Mouse (Mus musculus) cerebellum, postnatal 14 days (tissue): ENCODE data around the gene Eif4e1b.

Experiments
- DNase-seq, 2 experiments: peaks; one replicate each; pipeline ENCODE4 v3.0.0; 2021; ENCODE audit warnings: mixed read lengths in 2 of 2

The Eif4e1b gene

DNA sequence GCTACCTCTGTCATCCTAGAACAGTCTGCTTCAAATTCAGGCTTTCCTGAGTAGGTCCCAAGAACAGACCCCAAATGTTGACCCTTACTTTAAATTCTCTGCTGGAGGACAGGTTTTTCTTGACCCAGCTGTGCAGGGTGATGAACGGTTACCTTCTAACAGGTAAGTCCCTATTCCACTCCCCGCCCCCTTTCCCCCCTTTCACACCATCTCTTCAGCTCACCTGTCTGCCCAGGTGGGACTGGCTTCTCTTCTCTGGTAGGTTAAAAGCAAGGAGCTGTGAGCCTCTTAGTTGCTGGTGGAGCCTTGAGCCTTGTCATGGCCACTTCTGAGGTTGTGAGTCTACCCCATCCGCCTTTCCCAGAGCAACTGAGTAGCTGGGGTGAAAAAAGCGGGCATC lies at the start of gene Eif4e1b:
TSS of gene Eif4e1b (plus strand) at position 301 of the 400 bp plus-strand sequence.
- no peak for DNase-seq

DNA sequence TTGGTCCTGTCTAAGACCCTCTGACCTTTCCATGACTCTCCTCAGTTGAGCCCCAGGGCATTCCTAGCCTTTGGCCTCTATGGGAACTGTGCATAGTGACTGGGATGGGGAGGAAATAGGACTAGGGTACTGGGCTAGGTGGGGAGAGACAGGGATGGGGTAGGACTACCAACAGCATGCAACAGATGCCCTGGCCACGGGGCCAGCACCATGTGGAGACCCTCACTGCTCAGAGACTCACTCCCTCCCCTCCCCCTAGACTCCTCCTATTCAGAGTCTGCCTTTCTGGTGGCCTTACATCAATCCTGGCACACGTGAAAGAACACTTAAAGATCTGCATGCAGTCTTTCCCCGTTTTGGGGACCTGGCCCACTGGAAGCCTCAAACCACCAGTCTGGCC lies 46.9 kb upstream of the Eif4e1b start:
- DNase-seq, result no peak

DNA sequence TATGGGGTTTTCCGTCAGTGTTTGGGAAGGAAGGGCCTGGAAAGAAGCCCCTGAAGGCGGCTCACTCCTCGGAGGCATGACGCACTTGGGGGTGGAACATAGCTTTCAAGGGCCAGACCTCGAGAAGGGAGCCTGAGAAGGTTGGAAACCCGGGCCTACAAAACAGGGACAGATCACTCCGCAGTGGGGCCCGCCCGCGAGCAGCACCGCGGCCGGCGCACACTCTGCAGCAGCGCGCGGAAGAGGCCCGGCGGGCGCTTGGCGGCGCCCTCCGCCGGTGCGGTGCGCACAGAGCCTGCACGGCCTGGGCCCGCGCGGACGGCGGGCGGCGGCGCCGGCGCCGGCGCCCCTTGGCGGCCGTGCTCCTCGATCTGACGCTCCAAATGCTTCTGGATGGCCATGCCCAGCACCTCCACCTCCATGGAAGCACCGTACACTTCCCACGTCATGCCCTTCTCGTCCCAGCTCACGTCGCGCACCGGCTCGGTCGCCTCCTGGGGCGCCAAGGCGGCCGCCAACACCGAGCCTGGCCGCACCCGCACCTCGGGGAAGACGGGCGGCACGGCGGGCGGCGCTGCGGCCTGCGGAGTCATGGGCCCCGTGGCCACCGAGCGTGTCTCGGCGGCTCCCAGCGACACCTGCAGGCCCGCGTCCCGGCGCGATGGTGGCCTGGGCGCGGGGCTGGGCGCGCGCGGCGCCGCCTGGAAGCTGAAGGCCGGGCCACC lies 46.1 kb upstream of the Eif4e1b start:
- DNase-seq, result peak in 1 of 2 experiments; percentile 51

DNA sequence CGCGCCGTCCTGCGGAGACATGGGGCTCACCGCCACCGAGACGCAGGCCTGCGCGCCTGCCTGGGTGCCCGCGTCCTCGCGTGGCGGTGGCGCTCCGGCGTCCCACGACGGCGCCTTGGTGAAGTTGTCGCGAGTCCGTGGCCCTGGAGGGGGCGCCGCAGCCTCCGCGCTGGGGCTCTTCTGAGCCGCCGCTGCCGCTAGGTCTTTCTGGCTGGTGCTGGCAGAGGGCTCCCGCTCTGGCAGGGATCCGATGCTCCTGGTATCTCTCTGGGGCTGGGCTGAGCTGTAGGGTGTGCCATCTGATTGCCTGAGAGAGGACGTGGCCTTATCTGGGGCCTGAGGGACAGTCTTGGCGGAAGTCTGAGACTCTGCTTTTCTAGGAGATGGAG lies 45.6 kb upstream of the Eif4e1b start:
- peak; percentile 66 to 80 for DNase-seq

DNA sequence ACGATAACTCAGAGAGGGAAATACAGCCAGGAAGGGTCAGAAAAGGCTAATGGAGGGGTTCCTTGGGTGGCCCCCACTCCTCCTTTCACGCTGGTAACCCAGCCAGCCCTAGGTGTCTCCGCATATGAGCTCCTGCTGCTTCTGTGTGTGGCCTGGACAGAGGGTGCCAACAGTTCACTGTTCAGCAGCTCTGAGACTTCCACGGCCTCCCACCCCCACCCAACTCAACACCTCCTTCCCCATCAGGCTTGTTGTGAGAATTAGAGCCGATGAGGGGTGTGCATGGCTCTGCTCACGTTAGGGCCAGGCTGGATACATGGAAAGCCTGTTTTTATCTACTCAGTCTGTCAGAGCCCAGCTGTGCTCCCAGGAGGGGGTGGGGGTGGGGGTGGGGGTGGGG lies 37.7 kb upstream of the Eif4e1b start:
- DNase-seq, result peak; percentile 33 to 45

DNA sequence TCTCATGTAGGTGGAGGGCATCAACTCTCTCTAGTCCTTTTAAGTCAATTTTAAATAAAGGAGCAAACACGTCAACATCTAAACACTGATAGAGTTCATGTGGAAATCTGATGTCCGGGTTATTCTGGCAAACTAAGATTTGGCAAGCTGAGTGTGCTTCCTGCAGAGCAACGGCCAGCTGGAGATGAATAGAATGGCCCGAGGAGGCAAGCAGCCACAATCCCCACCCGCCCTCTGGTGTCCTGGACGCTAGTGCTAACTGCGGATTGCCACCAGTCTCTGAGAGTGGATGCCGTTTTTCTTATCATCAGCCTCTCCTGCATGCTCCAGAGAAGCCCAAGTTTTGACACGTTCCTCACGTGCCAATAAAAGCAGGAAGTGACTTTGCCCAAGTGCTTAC lies 36.9 kb upstream of the Eif4e1b start:
- peak; percentile 81 to 83 for DNase-seq

DNA sequence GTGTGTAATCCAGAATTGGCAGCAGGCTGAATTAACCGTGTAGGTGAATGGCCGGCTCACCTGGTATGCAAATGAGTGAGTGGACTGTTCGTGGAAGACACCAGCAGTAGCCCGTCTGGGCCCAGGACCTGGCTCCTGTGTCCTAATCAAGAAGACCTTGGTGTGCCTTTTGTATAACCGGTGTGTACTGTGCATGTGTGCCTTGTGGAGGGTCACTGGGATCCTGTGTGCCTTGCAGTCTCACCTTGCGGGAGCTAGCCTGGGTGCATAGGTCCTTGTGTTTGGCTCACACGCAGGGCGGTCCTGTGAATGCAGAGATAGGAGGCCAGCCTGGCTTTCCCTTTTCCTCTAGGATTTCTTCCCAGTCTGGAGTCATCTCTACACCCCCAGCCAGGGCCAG lies 35.6 kb upstream of the Eif4e1b start:
- DNase-seq, result peak; percentile 36 to 41

DNA sequence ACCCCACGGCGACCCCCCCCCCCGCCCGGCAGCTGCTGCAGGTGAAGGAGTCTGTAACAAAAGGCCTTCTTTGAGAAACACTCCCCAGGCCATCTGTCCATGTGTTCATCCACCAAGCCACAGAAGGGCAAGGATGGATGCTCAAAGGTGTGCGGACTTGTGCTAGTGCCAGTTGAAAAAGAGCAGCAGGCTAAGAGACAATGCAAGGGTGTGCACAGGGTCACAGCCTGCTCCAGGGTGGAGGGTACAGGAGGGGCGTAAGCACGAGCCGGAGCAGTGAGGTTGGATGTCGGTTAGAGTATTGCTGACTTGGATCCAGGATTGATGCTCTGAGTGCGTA lies 35.1 kb upstream of the Eif4e1b start:
- DNase-seq, result no peak

DNA sequence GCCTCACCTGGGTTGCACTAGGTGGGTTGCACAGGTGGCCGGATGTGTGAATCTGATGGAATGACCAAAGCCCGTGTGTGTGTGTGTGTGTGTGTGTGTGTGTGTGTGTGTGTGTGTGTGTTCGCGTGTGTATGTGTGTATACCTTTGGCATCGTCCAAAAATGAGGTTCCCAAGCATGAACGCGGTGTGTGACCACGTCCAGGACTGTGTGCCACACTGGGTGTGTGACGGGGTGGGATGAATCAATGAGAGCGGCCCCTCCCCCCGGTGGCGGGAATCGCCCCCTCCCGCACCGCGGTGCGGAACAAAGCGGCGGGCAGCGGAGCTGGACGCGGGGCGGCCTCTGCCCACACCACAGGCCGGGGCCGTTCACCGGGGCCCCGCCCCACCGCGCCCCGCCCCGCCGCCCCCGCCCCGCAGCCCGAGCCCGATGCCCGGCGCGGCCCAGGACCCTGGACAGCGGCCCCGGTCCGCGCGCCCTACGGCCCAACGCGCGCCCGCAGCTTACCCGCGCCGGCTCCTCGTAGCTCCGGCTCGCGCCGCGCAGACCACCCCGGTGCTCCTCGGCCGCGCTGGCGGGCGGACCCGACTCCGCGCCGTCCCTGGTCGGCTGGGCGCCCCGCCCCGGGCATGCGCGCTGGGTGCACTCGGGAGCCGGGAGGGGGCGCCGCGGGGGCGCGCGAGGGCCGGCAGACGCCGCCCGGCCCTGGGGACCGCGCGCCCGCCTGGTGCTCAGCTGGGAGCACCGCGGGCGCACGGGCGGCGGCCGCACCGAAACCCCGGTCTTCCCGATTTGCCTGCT lies 34.5 kb upstream of the Eif4e1b start:
- DNase-seq, result peak; percentile 83 to 90

DNA sequence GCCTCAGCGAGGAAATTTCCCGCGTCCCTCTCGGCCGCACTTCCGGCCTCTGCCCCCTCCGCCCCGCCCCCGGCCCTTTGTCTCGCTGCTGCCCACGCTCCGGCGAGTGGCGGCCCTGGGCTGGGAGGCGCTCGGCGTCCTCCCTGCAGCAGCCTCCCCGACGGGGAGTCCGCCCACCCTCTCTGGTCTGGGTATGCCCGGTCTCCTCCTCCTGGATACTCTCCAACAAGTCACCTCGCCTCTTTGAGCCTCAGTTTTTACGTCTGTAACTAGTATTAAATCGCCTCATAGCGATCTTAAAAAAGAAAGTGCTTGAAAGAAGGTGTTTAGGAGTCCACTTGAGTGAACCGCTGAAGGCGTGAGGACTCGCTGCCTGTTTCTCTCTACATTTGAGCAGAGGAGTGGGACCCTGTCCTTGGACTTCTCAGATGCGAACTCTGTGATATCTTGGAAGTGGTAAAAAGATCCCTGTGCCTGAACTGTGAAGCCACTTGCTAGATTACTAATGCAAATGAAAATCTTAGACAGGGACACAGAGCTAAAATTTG lies 33.9 kb upstream of the Eif4e1b start, which contains the start of gene Gprin1:
TSS of gene Gprin1 (minus strand) at position 11 of the 548 bp plus-strand sequence.
- peak; percentile 77 to 80 for DNase-seq

DNA sequence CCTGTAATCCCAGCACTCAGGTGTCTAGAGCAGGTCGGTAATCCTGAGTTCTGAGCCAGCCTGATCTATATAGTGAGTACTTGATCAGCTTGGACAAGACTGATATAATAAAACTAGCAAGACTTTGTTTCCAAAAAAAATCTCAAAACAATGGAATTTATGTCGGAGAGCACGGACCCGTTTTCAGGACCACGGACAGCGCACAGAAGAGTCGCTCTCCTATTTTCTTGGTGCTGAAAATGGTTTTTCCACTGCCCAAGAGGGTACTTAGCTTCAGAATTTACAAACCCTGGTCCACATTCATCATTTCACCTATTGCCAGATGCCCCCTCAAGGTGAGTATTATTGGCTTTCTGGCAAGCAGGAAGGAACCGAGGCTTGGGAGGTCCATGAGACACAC lies 33.1 kb upstream of the Eif4e1b start:
- no peak for DNase-seq

DNA sequence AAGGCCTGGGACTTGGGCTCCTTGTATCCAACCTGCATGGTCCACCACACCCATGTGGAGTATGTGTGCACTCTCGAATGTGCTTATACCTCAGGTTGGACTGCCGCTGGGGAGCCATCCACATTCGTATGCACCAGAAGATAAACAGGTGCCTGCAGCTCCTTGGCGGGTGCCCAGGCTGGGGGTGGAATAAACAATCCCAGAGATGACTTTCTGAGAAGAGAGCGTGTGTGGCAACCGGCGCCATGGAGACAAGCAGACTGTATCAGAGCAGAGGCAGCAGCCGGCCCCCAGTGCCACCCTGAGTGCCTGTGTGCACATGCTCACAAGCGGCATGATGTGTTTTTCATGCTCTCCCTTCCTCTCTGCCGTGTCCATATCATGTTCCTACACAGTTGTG lies 31.1 kb upstream of the Eif4e1b start:
- DNase-seq, result peak; percentile 66 to 83

DNA sequence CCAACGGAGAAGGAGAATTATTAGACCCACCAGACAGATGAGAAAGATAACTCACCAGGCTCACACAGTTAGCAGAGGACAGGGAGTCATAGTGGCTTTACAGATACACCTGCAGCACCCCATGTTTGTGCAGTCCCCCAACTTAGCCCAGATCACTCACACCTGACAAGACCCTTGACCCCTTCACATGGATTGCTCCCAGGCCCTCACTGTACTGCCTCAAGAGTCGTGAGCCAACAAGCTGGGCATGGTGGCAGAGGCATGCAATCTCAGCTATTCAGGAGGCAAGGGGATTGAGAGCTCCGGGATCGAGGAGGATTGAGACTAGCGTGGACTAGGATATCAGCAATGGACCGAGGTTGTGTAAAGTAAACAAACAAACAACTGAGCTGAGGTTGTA lies 30.1 kb upstream of the Eif4e1b start:
- DNase-seq, result peak in 1 of 2 experiments; percentile 26

DNA sequence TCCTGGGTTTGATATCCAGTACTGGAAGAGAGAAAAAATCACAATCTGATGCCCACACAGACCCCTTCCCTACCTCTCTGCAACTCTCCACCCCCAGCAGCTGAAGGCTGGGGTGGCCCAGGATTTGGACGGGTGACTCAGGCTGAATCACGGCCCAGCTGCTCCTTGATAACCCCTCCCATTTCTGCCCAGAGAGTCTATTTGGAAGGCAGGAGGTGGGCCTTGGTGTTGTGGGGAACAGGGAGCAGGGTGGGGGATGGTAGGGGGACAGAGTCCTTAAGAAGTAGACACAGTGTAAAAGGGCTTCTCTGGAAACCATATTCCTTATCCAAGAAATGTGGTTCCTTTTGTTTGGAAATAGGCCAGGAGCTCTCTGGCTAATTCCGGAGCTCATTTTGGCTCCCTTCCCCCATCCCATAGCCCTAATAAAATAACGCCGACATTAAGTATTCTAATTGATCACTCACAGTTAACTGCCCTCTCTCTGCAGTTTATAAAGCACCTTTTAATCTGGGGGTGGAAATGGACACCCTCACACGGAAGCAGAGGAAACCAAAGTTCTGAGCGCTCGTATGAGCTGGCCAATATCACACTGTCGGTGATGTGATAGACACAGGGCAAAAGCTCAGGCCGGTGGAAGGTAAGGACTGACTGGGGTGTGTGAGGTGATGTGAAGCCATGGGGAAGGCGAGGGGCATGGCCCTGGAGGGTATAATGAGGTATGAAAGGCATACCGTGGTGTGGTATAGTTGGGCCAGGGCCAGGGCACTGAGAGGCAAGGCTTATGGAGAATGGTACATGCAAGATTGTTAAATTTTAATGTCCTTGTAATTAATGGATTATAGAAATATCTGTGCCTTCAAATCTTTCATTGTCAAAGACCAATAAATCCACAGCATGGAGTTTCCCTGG lies 29.4 kb upstream of the Eif4e1b start:
- peak; percentile 56 to 59 for DNase-seq

DNA sequence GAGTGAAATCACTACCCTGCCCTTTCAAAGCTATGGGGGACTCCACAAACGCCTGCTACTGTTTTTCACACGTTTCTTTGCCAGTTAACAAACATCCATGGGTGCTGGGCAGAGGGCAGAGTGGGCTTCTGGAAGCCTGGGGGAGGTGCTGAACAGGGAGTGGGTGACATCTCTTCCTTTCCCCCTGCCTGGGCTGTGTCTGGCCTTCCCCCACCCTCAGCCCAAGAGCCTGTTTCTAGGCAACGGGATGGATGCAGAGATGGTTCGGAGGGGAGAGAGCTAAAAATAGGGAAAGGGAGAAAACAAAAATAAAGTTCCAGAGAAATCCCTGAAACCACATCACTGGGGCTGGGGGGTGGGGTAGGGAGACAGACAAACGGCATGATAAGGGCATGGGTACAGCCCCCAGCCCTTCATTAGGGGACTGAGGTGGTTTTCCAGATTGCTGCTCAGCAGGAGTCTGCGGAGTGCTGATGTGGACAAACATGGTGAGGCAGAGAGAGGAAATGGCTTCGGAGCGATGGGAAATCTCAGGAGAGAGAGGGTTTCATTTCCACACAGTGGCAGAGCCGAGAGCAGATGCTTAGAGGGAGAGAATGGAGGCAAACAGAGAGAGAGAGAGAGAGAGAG lies 28.5 kb upstream of the Eif4e1b start:
- DNase-seq, result peak; percentile 59 to 70

DNA sequence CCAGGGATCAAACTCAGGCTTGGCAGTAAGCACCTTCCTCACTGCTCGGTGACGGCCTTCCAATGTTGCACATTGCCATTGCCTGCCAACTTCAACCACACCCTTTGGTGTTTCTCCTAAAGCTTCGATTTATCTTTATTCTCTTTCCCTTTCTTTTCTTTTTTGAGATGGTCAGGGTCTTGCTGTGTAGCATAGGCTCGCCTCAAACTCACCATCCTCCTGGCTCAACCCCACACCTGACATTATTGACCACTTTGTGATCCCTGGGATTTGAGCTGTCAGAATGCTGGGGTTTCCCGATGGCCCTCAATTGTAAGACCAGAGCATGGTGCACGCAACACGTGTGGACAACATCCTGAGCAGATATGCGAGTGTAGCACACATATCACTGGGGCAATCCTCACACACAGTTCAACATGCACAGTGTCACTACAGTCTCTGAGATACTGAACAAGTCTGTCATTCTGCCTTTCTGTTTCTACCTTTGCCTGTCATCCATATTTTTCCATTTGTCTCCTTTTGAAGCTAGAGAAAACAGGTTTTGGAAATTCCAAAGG lies 27.6 kb upstream of the Eif4e1b start:
- DNase-seq, result peak in 1 of 2 experiments; percentile 38

DNA sequence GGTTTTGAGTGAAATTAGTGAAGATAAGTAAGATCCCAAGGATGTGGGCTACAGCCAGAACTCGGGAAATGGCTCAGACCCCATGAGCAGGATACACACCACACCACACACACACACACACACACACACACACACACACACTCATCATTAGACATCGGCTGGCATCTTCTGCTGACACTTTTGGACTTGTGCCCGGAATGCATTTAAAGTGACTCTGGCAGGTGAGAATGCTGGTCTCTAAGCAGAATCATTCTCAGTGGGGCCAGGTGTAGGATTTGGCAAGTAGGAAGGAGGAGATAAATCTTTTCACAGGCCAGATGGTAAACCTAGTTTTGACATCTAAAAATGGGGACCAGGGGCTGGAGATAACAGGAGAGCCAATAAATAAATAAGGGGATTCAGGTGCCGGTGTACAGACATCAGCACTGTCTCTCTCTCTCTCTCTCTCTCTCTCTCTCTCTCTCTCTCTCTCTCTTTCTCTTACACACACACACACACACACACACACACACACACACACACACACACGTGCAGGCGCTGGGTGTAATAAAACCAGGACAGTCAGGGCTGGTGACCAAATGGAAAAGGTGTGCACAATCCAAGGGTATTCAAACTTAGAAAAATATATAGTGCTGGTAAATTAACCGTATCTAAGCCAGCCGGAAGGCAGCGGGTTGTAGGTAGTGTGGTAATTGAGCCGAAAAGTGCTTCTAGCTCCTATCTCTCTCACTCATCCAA lies 26.5 kb upstream of the Eif4e1b start:
- peak; percentile 94 to 96 for DNase-seq

DNA sequence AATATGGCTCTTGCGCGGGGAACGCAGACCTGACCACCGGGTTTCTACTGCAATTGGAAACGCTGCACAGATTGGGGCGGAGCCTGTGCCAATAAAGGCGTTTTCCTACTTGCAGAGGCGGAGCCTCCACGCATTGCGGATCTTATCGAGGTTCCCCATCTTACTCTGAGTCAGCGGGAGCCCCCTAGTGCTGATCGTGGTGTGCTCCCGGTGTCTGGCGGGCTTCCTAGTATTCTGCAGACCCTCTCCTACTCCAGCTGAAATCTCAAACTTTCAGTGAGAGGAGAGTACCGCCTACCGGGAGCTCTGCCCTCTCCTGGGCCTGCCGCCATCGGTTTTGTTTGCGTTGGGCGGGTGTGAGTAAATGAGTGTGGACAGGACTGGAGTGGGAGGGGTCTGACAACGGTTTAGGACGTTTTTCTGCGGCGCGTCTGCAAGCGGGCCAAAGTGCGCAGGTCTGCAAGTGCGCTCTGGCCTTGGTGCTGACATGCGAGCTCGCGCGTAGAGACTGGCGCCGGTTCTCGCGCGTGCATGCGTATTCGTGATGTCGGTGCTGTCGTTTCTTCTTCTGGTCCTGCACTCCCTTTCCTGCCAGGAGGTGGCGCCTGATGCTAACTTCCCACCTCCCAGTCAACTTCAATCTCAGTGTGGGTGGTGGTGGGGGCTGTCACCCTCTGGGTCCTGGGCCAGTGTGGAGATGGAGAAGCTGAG lies 25.6 kb upstream of the Eif4e1b start:
- DNase-seq, result peak; percentile 98

DNA sequence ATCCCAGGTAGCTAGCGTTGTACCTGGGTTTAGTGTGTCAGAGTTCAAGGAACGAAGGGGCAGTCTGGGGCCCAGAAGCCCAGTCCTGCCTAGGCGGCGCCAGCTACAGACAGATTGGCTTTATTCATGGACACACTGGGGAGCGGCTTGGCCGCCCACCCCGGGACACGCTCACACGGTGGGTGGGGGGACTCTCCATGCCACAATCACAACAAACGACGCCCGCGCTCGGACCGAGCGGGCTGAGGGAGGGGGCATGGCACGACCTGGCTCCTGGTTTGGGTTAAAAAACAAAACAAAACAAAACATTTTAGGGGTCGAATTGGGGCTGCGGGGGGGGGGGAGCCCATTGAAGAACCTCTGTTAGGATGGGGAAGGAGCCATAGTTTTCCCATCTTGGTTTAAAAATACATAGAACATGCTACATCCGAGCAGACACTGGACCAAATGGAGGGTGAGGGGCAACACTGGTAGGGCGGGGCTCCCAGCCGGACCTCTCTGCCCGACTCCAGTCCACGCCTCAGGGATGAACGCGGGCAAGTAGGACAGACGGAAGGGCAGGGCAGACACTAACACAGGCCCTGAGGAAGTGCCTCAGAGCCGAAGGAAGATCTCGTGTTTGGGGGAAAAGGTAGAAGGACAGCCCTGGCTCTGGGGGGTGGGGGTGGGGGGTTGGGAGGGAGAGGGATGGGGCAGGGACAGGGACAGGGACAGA lies 24.9 kb upstream of the Eif4e1b start:
- DNase-seq, result peak; percentile 53 to 59

DNA sequence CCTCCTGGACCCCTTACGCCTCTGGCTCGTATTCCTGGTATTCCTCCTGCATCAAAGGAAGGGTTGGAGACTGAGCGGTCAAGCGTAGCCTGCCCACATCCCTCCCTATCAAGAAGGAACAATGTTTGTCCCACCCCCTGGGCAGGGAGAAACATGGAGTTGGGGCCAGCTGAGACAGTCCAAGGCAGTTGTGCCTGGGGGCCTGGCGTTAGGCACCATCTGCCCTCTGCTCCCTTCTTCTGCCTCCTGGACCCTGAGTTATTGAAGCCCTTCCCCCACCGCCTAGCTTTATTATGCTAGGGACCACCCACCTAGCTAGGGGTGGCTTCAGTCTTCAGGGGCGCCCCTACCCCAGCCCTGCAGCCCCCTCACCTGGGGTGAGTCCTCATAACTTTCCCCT lies 24.3 kb upstream of the Eif4e1b start:
- DNase-seq, result peak; percentile 52 to 56
